Mouse (Mus musculus): Measurements from ENCODE around the gene Doc2b.

Gene Doc2b

DNA sequence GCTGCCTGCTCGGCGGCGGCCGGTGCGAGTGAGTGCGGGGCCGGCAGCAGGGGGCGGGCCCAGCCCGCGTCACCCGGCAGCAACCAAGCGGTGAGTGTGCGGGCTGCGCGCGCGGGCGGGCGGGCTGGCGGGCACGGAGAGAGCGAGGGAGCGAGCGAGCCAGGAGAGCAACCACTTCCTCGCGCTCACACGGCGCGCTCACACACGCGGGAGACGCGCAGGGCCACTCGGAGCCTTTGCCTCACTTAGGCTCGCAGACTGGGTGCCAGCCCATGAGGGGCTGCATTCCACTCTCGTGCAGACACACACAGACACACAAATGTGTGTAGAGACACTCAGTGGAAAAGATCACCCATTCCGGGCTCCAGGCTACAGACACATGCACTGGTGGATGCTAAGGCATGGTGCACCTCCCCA, at the start of gene Doc2b:
Gene Doc2b, minus strand, starts transcription at position 21 of the 417 bp plus-strand sequence.
- DNase-seq: peak; percentile 74

DNA sequence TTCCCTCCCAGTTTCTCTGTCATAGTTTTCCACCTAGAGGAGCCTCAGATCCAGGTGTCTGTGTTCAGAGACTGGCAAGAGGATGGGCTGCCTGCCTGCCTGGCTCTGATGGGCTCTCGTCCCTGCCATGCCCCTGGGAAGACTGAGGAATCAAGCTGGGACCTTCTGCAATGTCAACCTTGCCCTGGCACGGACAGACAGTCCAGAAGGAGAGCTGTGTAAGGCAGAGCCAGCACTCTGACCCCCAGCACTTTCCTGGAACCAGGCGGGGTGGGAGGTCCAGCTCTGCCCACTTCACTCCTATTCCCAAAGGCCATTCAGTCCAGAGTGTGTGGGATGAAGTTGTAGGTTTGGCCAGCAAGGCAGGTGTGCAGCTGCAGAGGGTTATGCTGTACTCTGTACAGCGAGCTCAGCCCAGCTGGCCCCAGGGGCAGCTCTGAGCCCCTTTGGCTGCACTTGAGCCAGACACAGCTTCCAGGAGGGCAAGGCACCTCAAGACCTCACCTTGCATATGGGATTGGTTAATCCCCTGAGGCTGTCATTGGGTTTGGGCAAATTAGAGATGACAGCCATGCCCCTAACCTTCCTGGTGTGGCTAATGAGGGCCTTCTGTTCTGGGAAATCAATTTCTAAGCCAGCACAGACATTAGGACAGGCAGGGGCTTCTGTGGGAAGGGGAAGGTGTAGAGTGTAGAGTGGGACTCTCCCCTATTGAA, 47.2 kb upstream of the Doc2b start:
- no peak for DNase-seq

DNA sequence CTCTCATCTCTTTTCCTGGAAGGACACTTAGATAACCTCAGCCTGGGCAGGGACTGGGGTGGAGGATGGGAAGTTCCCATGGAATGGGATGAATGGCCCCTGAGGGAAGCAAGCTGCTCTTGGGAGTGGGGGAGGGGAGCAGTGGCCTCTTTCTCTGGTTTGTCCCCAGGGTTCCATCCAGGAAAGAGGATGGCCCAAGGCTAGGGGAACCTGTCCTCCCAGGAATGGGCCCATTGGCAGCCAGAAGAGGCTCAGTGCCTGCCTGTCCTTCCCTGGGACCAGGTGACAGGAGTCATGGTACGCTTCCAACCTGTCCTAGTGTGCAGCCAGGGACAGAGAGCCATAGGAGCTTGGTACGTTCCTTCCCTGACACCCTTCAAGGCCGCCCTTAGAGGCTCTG, 45.7 kb upstream of the Doc2b start:
- DNase-seq: no peak

DNA sequence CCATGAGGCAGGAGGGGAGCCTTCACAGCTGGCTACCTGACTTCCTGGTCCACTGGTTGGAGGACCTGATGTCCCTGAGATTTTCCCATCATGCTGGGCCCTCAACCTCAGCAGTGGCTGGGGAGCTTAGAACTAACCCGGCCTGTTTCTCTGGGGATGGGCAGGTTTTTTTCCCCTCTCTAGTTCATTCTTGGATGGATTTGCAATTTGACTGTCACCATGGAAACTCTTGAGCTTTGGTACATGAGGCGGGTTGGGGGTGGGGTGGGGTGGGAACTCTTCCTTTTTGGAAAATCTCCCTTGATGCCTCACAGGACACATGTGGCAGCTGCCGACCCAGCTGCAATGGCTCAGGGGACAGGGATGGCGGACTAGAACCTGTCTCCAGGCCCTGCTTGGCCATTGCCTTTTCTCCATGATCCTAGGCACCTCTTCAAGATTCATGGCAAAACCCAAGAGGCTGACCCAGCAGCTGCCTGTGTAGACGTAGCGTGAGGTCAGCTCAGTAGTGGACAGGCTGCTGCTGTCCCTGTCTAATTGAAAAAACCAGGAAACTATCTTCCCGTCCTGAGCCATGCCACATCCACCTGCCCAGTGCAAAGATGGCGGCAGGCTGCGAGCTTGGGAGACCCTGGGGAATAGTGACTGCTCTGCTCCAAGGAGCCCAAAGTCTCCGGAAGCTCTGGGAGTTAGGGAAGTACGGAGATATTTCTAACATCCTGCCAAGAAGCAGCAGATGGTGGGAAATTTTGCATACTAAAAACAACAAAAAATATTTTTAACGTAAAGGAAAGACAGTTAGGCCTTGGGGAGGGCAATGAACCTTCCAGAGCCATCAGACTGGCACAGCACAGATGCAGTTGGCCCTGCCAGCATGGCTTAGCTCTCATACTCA, 43.9 kb upstream of the Doc2b start:
- no peak for DNase-seq

DNA sequence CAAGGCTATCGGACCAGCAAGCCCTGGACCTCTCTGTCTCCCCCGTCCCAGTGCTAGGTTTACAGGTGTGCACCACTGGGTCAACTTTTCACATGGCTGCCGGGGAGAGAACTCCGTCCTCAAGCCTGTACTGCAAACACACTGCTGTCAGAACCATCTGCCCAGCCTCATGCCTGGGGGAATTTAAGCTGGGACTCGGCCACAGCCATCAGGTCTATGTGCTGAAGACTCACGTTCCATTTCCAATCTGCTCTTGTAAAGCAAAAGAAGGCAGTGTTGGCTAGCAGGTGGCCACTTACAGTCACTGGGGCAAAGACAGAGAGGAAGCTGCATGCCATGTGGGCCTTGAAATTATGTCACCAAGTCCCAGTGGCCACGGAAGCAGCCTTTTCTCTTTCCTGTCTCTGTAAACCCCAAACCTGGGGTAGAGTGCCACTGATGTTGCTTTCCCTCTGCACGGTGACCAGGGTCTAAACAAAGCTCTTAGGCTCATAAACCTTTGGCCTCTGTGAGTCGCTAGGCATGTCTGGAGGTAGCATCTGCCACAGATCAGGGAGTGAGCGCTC, 43.1 kb upstream of the Doc2b start:
- DNase-seq: no peak

DNA sequence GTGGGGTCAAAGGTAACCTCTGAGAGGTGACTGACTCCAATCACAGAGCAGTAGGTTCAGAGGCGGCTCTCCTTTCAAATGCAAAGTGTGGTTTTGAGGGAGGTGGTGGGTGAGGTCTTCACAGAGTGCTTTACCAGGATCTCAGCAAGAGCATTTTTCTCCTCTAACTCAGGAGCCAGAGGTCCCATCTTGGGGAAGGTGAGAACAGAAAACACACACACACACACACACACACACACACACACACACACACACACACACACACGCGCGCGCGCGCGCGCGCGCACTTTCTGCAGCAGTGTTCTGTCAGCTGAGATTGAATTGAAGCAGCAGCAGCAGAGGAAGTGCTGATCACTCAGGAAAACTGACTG, 40.4 kb upstream of the Doc2b start:
- DNase-seq: no peak

DNA sequence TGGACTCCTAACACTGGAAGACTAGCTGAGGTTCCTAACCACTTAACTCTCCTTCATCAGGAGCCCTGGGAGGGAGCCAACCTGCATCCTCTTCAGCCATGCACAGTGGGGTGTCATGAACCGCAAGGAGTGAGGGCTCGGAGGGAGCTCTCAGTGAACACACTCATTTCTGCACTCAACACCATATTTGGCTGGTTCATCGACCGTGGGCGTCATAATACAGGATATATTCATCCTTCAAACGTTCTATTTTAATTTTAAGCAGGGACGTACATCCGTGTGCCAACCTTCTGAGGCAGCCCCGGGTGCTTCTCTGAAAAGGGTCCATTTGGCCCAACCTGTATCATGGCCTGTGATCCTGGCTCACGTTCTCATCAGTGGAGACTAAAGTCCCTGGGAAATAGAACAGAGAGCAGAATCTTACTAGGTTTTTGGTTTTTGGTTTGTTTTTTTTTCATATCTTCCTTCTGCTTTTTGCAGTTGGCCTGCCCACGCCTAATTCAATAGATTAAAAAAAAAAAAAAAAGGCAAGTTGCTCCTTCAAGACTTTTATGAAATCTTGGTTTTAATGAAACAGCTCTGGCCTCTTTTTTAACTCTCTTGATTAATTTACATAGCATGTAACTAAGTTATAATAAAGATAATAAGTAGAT, 39.9 kb upstream of the Doc2b start:
- DNase-seq: no peak

GRCm38 (mm10) chr11:75833081-75833480, 37.2 kb upstream of the Doc2b start:
- DNase-seq: no peak

DNA sequence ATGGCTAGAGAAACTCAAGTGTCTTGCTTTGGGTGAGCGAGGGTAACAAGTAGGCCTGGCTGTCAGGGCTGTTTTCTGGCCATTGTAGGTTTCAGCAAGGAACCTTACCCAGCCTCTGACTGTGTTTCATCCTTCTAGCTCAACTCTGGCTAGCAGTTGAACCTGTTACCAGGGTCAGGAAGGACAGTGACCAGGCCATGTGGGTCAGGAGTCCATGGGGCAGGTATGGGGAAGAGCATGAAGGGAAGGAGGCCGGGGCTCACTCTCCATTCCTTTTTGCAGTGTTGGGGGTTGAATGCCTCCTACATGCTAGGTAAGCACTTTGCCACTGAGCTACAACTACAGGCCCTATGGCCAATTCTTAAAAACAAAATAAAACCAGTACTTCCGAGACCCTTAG, 34.5 kb upstream of the Doc2b start:
- DNase-seq: no peak

DNA sequence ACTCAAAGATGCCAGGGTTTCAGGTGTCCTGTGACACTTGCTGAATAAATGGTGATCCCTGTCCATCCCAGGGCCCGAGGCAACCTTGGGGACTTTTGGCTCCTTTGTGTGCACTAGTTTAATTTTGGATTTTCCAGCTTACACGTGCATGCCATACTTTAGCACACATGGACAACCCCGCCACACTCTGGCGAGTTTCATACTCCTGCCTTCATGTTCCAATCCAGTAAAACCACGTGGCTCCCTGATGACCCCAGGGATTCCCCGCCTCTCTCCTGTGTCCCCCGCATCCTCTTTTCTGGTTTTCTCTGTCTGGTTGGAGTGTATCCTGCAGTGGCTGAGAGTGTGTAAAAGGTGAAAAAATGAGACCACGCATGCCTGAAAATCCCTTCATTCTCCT, 31.6 kb upstream of the Doc2b start:
- DNase-seq: no peak

DNA sequence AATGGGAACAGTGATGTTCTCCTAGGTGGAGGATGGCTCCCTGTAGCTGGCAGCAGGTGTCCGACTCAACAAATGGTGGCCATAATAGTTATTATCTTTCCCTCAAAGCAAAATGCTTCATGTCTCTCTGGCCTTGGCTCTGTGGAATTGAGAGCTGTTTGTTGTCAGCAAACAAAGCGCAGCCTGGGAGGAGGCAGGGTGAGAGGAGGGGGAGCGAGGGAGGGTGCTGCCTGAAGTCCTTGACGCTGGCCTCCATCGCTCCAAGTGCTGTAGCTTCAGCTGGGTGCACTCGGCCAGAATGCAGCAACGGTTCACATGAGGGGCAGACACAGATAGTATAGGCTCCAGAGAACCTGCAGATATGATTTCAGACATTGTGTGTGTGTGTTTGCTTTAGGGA, 27.7 kb upstream of the Doc2b start:
- DNase-seq: no peak

DNA sequence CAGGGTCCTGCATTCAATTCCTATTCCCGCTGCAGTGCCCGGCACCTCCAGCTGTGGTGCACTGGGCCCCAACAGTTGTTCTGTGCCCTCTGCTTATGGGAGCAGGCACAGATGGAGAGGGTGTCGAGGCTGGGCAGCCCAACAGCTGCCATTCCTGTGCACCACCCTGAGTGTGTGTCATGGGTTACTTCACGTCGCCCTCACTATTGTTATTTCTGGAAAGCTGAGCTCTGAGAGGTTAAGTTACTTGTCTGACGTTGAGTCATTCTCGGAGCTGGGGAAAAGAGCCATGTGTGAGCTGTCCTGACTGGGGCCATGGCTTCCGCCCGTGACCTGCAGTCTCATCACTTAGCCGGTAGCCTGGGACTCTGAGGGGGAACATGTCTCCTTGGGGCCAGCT, 17.2 kb upstream of the Doc2b start:
- no peak for DNase-seq

- peak; percentile 43 for DNase-seq
Measured at GRCm38 (mm10) chr11:75811900-75812299, 16.1 kb upstream of the Doc2b start.

DNA sequence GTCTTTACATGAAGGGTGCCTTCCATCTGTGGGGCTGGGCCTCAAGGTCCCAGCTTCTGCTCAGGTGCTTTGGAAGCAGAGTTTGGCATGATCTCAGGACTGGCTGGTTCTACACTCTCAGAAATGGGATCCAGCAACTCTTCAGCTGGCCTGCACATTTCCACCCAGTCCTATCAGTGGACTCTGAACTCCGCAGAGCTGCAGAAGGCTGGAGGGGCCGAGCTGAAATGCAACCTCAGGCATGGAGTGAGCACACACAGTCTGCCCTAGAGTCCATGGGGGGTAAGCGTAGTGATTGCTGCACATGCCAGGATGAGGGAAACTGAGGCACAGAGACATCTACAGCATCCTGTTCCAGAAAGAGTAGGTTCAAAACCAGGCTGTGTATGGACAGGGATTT, 14.7 kb upstream of the Doc2b start:
- DNase-seq: no peak

- no peak for DNase-seq
Measured at GRCm38 (mm10) chr11:75807486-75807885, 11.6 kb upstream of the Doc2b start.

DNA sequence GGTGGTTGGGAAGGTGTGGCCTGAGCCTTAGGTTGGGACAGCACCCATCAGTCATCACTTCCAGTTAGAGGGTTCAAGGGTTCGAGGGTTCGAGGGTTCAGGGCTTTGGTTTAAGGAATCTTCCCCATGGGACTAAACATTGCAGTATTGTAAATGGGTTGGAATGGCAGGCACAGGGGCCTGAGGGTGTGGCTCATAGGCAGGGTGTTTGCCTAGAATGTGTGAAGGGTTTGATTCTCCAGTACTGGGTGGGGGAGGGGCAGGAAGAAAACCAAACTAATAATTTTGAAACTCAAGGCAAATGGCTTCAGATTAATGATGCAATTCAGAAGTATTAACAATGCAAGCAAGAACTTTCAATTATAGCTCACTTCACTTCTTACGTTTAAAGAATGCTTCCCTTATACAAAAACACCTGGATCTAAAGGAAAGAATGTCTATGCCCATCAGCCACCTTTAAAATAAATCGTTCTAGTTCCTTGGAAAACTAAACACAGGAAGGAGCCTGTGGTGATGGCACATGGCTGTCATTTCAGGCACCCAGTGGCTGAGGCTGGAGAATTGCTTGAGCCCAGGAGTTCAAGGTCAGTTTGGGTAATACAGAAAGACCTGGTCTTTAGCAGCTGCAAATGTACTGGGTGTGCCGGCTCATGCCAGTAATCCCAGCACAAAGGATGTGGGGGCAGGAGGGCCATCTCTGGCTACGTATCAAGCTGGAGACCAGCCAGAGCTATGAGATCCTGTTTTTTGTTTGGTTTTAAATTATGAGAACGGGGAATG, 6.1 kb upstream of the Doc2b start:
- DNase-seq: no peak

- DNase-seq: no peak
Measured at GRCm38 (mm10) chr11:75801369-75801768, 5.5 kb upstream of the Doc2b start.

GRCm38 (mm10) chr11:75796536-75797246, 842 bp upstream of the Doc2b start:
- no peak for DNase-seq

GRCm38 (mm10) chr11:75795321-75795636, 570 bp downstream of the Doc2b start:
- no peak for DNase-seq

- DNase-seq: no peak
Measured at GRCm38 (mm10) chr11:75794602-75795320, 1.1 kb downstream of the Doc2b start.

GRCm38 (mm10) chr11:75793351-75793750, 2.5 kb downstream of the Doc2b start:
- no peak for DNase-seq

All from right cerebral cortex, postnatal 14 days (tissue).